ENCODE assay signal across 28 mouse cellular contexts in genomic region chr3:129886430-129886829, GRCm38 (mm10). TPM values are rescaled to one million over a fixed set of nuclear protein-coding genes. Genes with fewer than 3 reads are reported as not detected.
DNase-seq lines count a peak whose midpoint lies in the region; ATAC-seq and TF ChIP-seq lines count a peak whose summit lies in the region.
"Had no signal": no experiment of that assay in that cellular context is flagged by ENCODE, and none has a peak within 500 bp of the region (broad histone marks: within the 10 kb centered on the region; RNA-seq: fewer than 3 reads in every experiment).

No protein-coding gene starts in this region.

- H3K27ac ChIP-seq in kidney, adult 2 months (ENCODE audit: insufficient read depth, low read depth, low read length): no peak overlapping the region
- peak overlapping the region; percentile 59; the same call in 1 of the 2 replicates for H3K27ac ChIP-seq in intestine, embryonic 16.5 days (ENCODE audit: low read length)
- H3K27ac ChIP-seq in liver, embryonic 13.5 days: peak overlapping the region; percentile 86
- H3K27ac ChIP-seq in stomach, embryonic 15.5 days: peak overlapping the region; percentile 21; the same call in 1 of the 2 replicates
- no peak overlapping the region for H3K27ac ChIP-seq in midbrain, embryonic 16.5 days (ENCODE audit: low read length)
- H3K27ac ChIP-seq: embryonic facial prominence, embryonic 13.5 days; forebrain, embryonic 12.5 days; hindbrain, embryonic 13.5 days; limb, embryonic 10.5 days; midbrain, embryonic 13.5 days had no signal

- ATAC-seq in intestine, embryonic 16.5 days: peak; percentile 67
- ATAC-seq in liver, embryonic 13.5 days (ENCODE audit: low read depth): no peak
- ATAC-seq in stomach, embryonic 15.5 days (ENCODE audit: insufficient read depth, low FRiP score, low read depth): peak; percentile 30; the same call in 1 of the 2 replicates
- no peak for ATAC-seq in megakaryocyte-erythroid progenitor cell, adult 5-6 weeks (replicated peaks; ENCODE audit: low FRiP score, low TSS enrichment, poor library complexity, severe bottlenecking)
- ATAC-seq in midbrain, embryonic 16.5 days: no peak
- ATAC-seq: CD4-positive, CD25-positive, alpha-beta regulatory T cell, adult 4 months; midbrain, embryonic 13.5 days had no signal

- no peak overlapping the region for H3K9ac ChIP-seq in intestine, embryonic 16.5 days (ENCODE audit: low read depth, low read length)
- H3K9ac ChIP-seq in liver, embryonic 13.5 days: 0 out of 2 replicates have a peak overlapping the region, but pooled peaks have one; percentile 11
- no peak overlapping the region for H3K9ac ChIP-seq in stomach, embryonic 15.5 days
- H3K9ac ChIP-seq in midbrain, embryonic 16.5 days (ENCODE audit: low read depth, low read length): no peak overlapping the region
- H3K9ac ChIP-seq: embryonic facial prominence, embryonic 13.5 days; forebrain, embryonic 12.5 days; hindbrain, embryonic 13.5 days; midbrain, embryonic 13.5 days had no signal

- H3K4me3 ChIP-seq in kidney, adult 2 months (ENCODE audit: insufficient read depth, low read depth, low read length): no peak overlapping the region
- H3K4me3 ChIP-seq in intestine, embryonic 16.5 days (ENCODE audit: low read length): no peak overlapping the region
- no peak overlapping the region for H3K4me3 ChIP-seq in liver, embryonic 13.5 days (replicated peaks)
- no peak overlapping the region for H3K4me3 ChIP-seq in stomach, embryonic 15.5 days (replicated peaks)
- no peak overlapping the region for H3K4me3 ChIP-seq in midbrain, embryonic 16.5 days (ENCODE audit: low read depth, low read length)
- H3K4me3 ChIP-seq: embryonic facial prominence, embryonic 13.5 days; erythroblast, embryonic 14.5 days; forebrain, embryonic 12.5 days; hindbrain, embryonic 13.5 days; limb, embryonic 10.5 days; midbrain, embryonic 13.5 days had no signal

- H3K27me3 ChIP-seq in kidney, adult 2 months (replicated peaks; ENCODE audit: control insufficient read depth, insufficient read depth, low read length): no peaks in the 10 kb centered on the region
- H3K27me3 ChIP-seq in intestine, embryonic 16.5 days (replicated peaks; ENCODE audit: control insufficient read depth, insufficient read depth, low read length): no peaks in the 10 kb centered on the region
- no peaks in the 10 kb centered on the region for H3K27me3 ChIP-seq in liver, embryonic 13.5 days
- H3K27me3 ChIP-seq in stomach, embryonic 15.5 days (replicated peaks): no peaks in the 10 kb centered on the region
- no peaks in the 10 kb centered on the region for H3K27me3 ChIP-seq in midbrain, embryonic 16.5 days (ENCODE audit: control insufficient read depth, insufficient read depth, low read depth, low read length)
- H3K27me3 ChIP-seq: embryonic facial prominence, embryonic 13.5 days; forebrain, embryonic 12.5 days; hindbrain, embryonic 13.5 days; midbrain, embryonic 13.5 days had no signal

- H3K4me1 ChIP-seq in kidney, adult 2 months (ENCODE audit: control insufficient read depth, insufficient read depth, low read length): peaks cover 7% of the 10 kb centered on the region; the same call in 1 of the 2 replicates
- peaks cover 21% of the 10 kb centered on the region for H3K4me1 ChIP-seq in intestine, embryonic 16.5 days (ENCODE audit: control insufficient read depth, insufficient read depth, low read length)
- peaks cover 69% of the 10 kb centered on the region for H3K4me1 ChIP-seq in liver, embryonic 13.5 days (replicated peaks)
- H3K4me1 ChIP-seq in stomach, embryonic 15.5 days: no peaks in the 10 kb centered on the region
- no peaks in the 10 kb centered on the region for H3K4me1 ChIP-seq in midbrain, embryonic 16.5 days (ENCODE audit: control insufficient read depth, insufficient read depth, low read length)
- H3K4me1 ChIP-seq: embryonic facial prominence, embryonic 13.5 days; forebrain, embryonic 12.5 days; hindbrain, embryonic 13.5 days; limb, embryonic 10.5 days; midbrain, embryonic 13.5 days had no signal

- WGBS in kidney, adult 2 months: 60% methylated on average over 5 of the region's 5 CpGs
- 63% methylated on average over 5 of the region's 5 CpGs for WGBS in intestine, embryonic 16.5 days
- WGBS in liver, embryonic 13.5 days (ENCODE audit: insufficient replicate concordance): 73% methylated on average over 5 of the region's 5 CpGs
- WGBS in stomach, embryonic 15.5 days: 60% methylated on average over 5 of the region's 5 CpGs
- 87% methylated on average over 5 of the region's 5 CpGs for WGBS in midbrain, embryonic 16.5 days

- TF ChIP-seq CTCF in kidney, adult 2 months (conservative IDR thresholded peaks at IDR 0.05; ENCODE audit: insufficient read depth, insufficient read length, low read depth, low read length): no peak

- TF ChIP-seq POLR2A in kidney, adult 2 months (IDR thresholded peaks at IDR 0.05; ENCODE audit: low read depth, low read length): no peak

- peak; percentile 69 for DNase-seq in kidney, adult 2 months
- DNase-seq in kidney, adult 11 months: no peak
- DNase-seq in liver, embryonic 13.5 days: no peak
- no peak for DNase-seq in heart, postnatal 4 days
- DNase-seq: adrenal gland, postnatal 14 days; cerebellum, adult 8-10 months; cerebellum, postnatal 36 days; embryo, embryonic 11 days; layer of hippocampus, adult 9-11 months; lung, adult 18-20 months; lung, postnatal 14 days; thymus, postnatal 36 days had no signal

- no peaks in the 10 kb centered on the region for H3K9me3 ChIP-seq in intestine, embryonic 16.5 days (ENCODE audit: control insufficient read depth, low read length)
- no peaks in the 10 kb centered on the region for H3K9me3 ChIP-seq in liver, embryonic 13.5 days (replicated peaks)
- H3K9me3 ChIP-seq in stomach, embryonic 15.5 days: no peaks in the 10 kb centered on the region
- H3K9me3 ChIP-seq in midbrain, embryonic 16.5 days (replicated peaks; ENCODE audit: control insufficient read depth, low read length, poor library complexity, severe bottlenecking): no peaks in the 10 kb centered on the region
- H3K9me3 ChIP-seq: embryonic facial prominence, embryonic 13.5 days; forebrain, embryonic 12.5 days; hindbrain, embryonic 13.5 days; limb, embryonic 10.5 days; midbrain, embryonic 13.5 days had no signal

- H3K36me3 ChIP-seq in kidney, adult 2 months (ENCODE audit: control insufficient read depth, insufficient read depth, low read length): no peaks in the 10 kb centered on the region
- no peaks in the 10 kb centered on the region for H3K36me3 ChIP-seq in intestine, embryonic 16.5 days (ENCODE audit: control insufficient read depth, insufficient read depth, low read length)
- peaks cover 38% of the 10 kb centered on the region for H3K36me3 ChIP-seq in liver, embryonic 13.5 days
- H3K36me3 ChIP-seq in stomach, embryonic 15.5 days: no peaks in the 10 kb centered on the region
- 0 out of 2 replicates have a peak, but pooled peaks cover 2% of the 10 kb centered on the region for H3K36me3 ChIP-seq in midbrain, embryonic 16.5 days (ENCODE audit: control insufficient read depth, insufficient read depth, low read length)
- H3K36me3 ChIP-seq: limb, embryonic 10.5 days had no signal

- no peak overlapping the region for H3K4me2 ChIP-seq in intestine, embryonic 16.5 days (ENCODE audit: low read depth, low read length)
- peak overlapping the region; percentile 59 for H3K4me2 ChIP-seq in liver, embryonic 13.5 days
- no peak overlapping the region for H3K4me2 ChIP-seq in stomach, embryonic 15.5 days
- H3K4me2 ChIP-seq in midbrain, embryonic 16.5 days (ENCODE audit: low read length): no peak overlapping the region
- H3K4me2 ChIP-seq: embryonic facial prominence, embryonic 13.5 days; forebrain, embryonic 12.5 days; heart, embryonic 11.5 days; hindbrain, embryonic 13.5 days; midbrain, embryonic 13.5 days had no signal

RNA-seq across cellular contexts. Expression of gene Pla2g12a, which starts 8.0 kb away (rescaled TPM):
- 46.6 and 55.2 TPM in 2 replicates for polyA plus RNA-seq in kidney, adult 2 months (2012; rRNA removed)
- 47.5 and 62.4 TPM in 2 replicates for polyA plus RNA-seq in intestine, embryonic 16.5 days (2015; fragmentation: Nextera tagmentation; extraction: Ambion mirVana)
- polyA plus RNA-seq in liver, embryonic 13.5 days (2015; fragmentation: Nextera tagmentation; extraction: Ambion mirVana): 88.8 and 96.7 TPM in 2 replicates
- polyA plus RNA-seq in stomach, embryonic 15.5 days (2015; fragmentation: Nextera tagmentation; extraction: Ambion mirVana): 72.0 and 74.6 TPM in 2 replicates
- total RNA-seq in megakaryocyte-erythroid progenitor cell, adult 5-6 weeks (2014; fragmentation: Nextera tagmentation): 110 and 118 TPM in 2 replicates
- total RNA-seq in megakaryocyte-erythroid progenitor cell, adult 5-6 weeks (2017): 109 and 147 TPM in 2 replicates
- polyA plus RNA-seq in midbrain, embryonic 16.5 days (2015; fragmentation: Nextera tagmentation; extraction: Ambion mirVana): 38.4 and 39.4 TPM in 2 replicates
- total RNA-seq in heart, postnatal 4 days (2021): 10 to 100 TPM; 22.6 to 26.5 TPM

RNA-seq across cellular contexts. Expression of gene Casp6, which starts 14.8 kb away (rescaled TPM):
- polyA plus RNA-seq in kidney, adult 2 months (2012; rRNA removed): 43.1 and 48.8 TPM in 2 replicates
- 179 and 183 TPM in 2 replicates for polyA plus RNA-seq in intestine, embryonic 16.5 days (2015; fragmentation: Nextera tagmentation; extraction: Ambion mirVana)
- 38.4 and 43.5 TPM in 2 replicates for polyA plus RNA-seq in liver, embryonic 13.5 days (2015; fragmentation: Nextera tagmentation; extraction: Ambion mirVana)
- polyA plus RNA-seq in stomach, embryonic 15.5 days (2015; fragmentation: Nextera tagmentation; extraction: Ambion mirVana): 105 and 115 TPM in 2 replicates
- total RNA-seq in megakaryocyte-erythroid progenitor cell, adult 5-6 weeks (2014; fragmentation: Nextera tagmentation): 35.0 and 40.7 TPM in 2 replicates
- 12.5 and 23.8 TPM in 2 replicates for total RNA-seq in megakaryocyte-erythroid progenitor cell, adult 5-6 weeks (2017)
- polyA plus RNA-seq in midbrain, embryonic 16.5 days (2015; fragmentation: Nextera tagmentation; extraction: Ambion mirVana): 16.5 and 17.5 TPM in 2 replicates
- total RNA-seq in heart, postnatal 4 days (2021): 10 to 100 TPM; 22.2 to 23.7 TPM

RNA-seq across cellular contexts. Expression of gene Cfi, which starts 50.7 kb away (rescaled TPM):
- polyA plus RNA-seq in kidney, adult 2 months (2012; rRNA removed): 10.3 and 11.2 TPM in 2 replicates
- 77.7 and 82.8 TPM in 2 replicates for polyA plus RNA-seq in intestine, embryonic 16.5 days (2015; fragmentation: Nextera tagmentation; extraction: Ambion mirVana)
- 112 and 141 TPM in 2 replicates for polyA plus RNA-seq in liver, embryonic 13.5 days (2015; fragmentation: Nextera tagmentation; extraction: Ambion mirVana)
- 72.4 and 76.5 TPM in 2 replicates for polyA plus RNA-seq in stomach, embryonic 15.5 days (2015; fragmentation: Nextera tagmentation; extraction: Ambion mirVana)
- not detected in 2 replicates for total RNA-seq in megakaryocyte-erythroid progenitor cell, adult 5-6 weeks (2014; fragmentation: Nextera tagmentation)
- total RNA-seq in megakaryocyte-erythroid progenitor cell, adult 5-6 weeks (2017): not detected in 2 replicates
- 0.39 and 0.45 TPM in 2 replicates for polyA plus RNA-seq in midbrain, embryonic 16.5 days (2015; fragmentation: Nextera tagmentation; extraction: Ambion mirVana)
- total RNA-seq in heart, postnatal 4 days (2021): 1 to 10 TPM; 1.5 to 1.7 TPM
- total RNA-seq: gastrocnemius, adult 8-10 months; left cerebral cortex, adult 18-20 months; megakaryocyte progenitor cell, adult 5-6 weeks had no signal
- polyA plus RNA-seq: CD4-positive, CD25-positive, alpha-beta regulatory T cell, adult 4 months; neural tube, embryonic 11.5 days had no signal

RNA-seq across cellular contexts. Expression of gene Gar1, which starts 55.2 kb away (rescaled TPM):
- polyA plus RNA-seq in kidney, adult 2 months (2012; rRNA removed): 16.0 and 28.6 TPM in 2 replicates
- 50.5 and 56.0 TPM in 2 replicates for polyA plus RNA-seq in intestine, embryonic 16.5 days (2015; fragmentation: Nextera tagmentation; extraction: Ambion mirVana)
- polyA plus RNA-seq in liver, embryonic 13.5 days (2015; fragmentation: Nextera tagmentation; extraction: Ambion mirVana): 64.9 and 69.0 TPM in 2 replicates
- 84.8 and 91.7 TPM in 2 replicates for polyA plus RNA-seq in stomach, embryonic 15.5 days (2015; fragmentation: Nextera tagmentation; extraction: Ambion mirVana)
- total RNA-seq in megakaryocyte-erythroid progenitor cell, adult 5-6 weeks (2014; fragmentation: Nextera tagmentation): 211 and 243 TPM in 2 replicates
- total RNA-seq in megakaryocyte-erythroid progenitor cell, adult 5-6 weeks (2017): 51.3 and 56.8 TPM in 2 replicates
- polyA plus RNA-seq in midbrain, embryonic 16.5 days (2015; fragmentation: Nextera tagmentation; extraction: Ambion mirVana): 34.7 and 34.9 TPM in 2 replicates
- total RNA-seq in heart, postnatal 4 days (2021): 10 to 100 TPM; 30.3 to 33.3 TPM

Comparison
In these comparisons a context has a peak if more than half of its experiments do, and no peak if none do; other contexts are left out.
1. H3K27ac ChIP-seq: peak in intestine, embryonic 16.5 days (single experiment), liver, embryonic 13.5 days (single experiment) and stomach, embryonic 15.5 days (single experiment); none in kidney, adult 2 months (single experiment) and midbrain, embryonic 16.5 days (single experiment).
2. ATAC-seq: peak in intestine, embryonic 16.5 days (single experiment) and stomach, embryonic 15.5 days (single experiment); none in liver, embryonic 13.5 days (single experiment), megakaryocyte-erythroid progenitor cell, adult 5-6 weeks (single experiment) and midbrain, embryonic 16.5 days (single experiment).